Mouse (Mus musculus) spleen, postnatal 10 days (tissue): ENCODE results near the gene Get4.

Experiments
- DNase-seq, 2 experiments: peaks; one replicate each; pipeline ENCODE4 v3.0.0; 2021 to 2022; ENCODE audit warnings: low spot score in 2 of 2

Gene Get4

DNA sequence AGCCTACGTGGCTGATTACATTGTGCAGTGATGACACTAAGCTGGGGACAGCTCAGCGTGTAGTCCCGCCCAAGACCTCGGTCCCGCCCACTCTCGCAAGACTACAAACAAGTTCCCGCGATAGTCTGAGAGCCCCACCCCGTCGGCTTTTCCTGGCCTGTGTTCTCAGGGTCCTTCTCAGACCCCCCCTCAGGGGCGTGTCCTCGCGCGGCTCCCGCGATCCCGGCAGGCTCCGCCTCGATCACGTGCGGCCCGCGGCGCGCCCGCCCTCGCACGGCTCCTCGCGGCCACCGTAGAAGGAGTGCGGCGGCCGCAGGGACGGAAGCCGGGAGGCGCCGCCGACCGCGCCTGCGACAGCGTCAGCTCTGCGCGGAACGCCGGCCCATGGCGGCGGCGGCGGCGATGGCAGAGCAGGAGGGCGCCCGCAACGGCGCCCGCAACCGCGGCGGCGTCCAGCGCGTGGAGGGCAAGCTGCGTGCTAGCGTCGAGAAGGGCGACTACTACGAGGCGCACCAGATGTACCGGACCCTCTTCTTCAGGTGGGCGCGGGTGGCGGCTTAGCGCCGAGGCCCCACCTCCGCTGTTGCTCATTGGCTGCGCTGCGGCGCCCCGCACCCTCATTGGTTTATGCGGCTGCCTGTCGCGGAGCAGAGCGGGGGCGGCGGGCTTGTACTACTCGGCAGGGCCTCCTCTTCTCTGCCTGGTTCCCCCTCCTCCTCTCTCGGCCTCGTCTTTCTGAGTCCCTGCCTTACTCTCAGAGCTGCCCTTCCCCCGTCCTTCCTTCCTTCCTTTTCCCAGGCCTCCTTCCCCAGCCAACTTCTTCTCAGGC, at the start of gene Get4:
Gene Get4 (plus strand): TSS at position 244 of the 829 bp plus-strand sequence.
- DNase-seq = peak; percentile 95 to 99

DNA sequence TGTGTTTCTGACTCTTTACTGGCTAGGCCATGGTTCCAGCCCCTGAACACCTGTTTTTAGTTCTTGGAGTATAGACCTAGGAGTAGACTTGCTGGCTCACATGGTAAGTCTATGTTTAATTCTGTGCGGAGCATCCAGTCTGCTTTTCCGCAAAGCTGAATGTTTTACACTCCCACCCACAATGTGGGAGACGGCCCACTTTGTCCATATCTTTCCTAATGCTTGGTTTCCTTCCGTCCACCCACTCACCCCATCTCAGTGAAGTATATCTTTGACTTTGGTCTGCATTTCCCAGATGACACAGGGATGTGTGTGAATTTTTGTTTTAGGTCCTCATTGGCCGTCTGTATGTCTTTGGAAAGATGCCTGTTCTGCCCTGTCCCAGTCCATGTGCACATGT, 48.8 kb upstream of the Get4 start:
- no peak for DNase-seq

GRCm38 (mm10) chr5:139206081-139206480, 46.0 kb upstream of the Get4 start:
- no peak for DNase-seq

- peak in 1 of 2 experiments; percentile 41 for DNase-seq
Measured at GRCm38 (mm10) chr5:139206525-139206924, 45.6 kb upstream of the Get4 start.

DNA sequence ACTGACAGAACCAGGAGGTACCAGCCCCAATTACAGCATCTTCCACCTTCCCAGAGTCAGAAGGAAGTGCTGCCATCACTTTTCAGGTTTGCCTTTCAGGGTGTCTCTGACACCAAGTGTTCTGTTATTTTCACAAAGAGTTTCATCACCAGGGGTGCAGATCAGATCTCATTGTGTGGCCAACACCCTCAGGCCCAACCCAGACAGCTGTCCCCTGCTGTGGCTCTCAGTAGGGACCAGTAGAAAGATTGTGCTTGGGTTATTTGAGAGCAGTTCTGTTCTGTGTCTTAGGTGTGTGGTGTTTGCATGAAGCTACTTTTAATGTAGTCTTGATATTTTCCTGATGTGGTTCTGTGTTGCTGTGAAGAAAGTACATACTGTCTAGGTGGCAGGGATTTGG, 43.9 kb upstream of the Get4 start:
- no peak for DNase-seq

DNA sequence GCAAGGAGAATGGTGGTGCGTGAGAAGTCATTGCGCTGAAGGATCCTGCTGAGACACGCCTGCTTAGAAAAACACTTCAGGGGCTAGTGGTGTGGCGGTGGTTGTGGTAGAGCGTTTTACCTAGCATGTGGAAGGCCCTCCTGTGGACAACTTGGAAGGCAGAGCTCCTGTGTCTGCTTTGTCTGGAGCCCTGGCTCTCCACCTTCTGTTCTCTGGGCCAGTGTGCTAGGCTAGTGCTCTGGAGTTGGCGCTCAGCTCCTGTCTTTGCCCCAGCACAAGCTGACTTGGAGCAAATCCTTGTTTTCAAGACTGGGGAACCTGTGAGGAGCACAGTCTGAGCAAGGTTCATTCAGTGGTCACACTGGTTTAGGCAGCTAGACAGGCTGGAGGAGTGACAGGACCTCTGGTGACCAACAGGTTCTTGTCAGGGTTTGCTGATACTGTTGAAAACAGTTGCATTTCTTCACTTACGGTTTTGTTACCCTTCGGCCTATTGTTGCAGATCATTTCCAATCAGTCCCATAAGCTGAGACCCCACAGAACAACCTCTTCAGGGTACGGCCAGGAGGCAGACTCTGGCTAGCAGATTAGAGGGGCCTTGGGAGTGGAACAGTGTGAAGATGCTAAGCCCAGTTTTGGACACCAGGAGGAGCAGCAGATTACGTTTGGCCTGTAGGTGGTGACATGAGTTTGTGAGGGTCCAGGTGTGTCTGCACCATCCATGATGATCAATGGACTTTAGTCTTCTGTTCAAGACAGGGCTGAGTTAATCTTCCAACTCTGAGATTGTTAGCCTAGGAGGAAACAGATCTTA, 43.0 kb upstream of the Get4 start:
- DNase-seq = no peak

DNA sequence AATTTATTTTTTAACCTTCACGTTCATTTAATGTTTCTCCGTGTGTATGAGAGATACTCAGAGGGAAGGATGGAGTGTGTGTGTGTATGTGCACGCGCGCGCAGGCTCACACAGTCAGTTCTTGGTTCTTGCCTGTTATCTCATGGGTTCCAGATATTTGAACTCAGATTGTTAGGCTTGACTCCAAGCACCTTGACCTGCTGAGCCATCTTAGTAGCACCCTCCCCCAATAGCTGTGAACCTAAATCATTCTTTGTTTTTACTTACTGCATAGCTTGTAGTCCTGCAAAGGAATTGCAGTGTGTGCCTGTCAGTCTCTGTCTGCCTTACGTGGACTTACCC, 42.5 kb upstream of the Get4 start:
- no peak for DNase-seq

GRCm38 (mm10) chr5:139211737-139212385, 40.3 kb upstream of the Get4 start:
- DNase-seq = no peak

GRCm38 (mm10) chr5:139214298-139214697, 37.8 kb upstream of the Get4 start:
- DNase-seq = no peak

GRCm38 (mm10) chr5:139215184-139215583, 36.9 kb upstream of the Get4 start:
- no peak for DNase-seq

DNA sequence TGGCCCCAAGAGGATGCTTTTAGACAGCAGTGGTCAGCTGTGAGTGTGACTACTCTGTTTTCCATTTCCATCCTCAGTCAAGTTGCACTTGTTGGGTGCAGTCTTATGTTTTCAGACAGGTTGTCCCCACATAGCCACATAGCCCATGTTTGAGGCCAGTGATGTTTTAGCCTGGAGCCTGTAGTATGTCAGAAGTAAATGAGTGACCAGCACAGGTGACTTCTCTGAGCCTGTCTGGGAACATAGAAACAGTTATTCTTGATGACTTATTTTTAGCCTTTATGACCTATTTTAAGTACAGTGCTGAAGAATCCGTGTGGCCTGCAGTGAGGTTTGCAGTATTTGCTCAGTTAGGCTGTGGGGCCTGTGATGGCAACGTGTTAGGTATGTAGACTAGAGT, 36.0 kb upstream of the Get4 start:
- no peak for DNase-seq

GRCm38 (mm10) chr5:139216774-139217173, 35.4 kb upstream of the Get4 start:
- DNase-seq = no peak

DNA sequence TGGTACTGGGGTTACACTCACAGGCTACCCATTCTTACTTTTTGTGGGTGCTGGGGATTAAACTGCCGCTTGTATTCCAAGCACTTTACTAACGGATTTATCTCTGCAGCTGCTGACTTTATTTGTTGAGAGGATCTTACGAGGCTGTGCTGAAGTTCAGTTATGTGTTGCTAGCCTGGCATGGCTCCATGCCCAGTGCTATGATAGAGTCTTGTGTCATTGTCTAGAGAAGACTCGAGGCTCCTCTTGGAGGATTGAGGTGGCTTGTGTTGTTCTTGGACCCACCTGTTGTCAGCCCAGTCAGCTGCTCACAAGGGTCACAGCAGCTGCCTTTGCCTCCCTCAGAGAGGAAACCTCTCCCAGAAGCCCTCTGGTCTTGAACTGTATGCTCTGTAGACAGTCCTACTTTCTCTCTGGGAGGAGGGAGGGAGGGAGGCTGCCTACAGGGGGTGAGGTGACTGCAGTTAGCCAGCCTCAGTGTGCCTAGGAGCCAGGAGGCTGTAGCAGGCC, 32.1 kb upstream of the Get4 start:
- DNase-seq = no peak

DNA sequence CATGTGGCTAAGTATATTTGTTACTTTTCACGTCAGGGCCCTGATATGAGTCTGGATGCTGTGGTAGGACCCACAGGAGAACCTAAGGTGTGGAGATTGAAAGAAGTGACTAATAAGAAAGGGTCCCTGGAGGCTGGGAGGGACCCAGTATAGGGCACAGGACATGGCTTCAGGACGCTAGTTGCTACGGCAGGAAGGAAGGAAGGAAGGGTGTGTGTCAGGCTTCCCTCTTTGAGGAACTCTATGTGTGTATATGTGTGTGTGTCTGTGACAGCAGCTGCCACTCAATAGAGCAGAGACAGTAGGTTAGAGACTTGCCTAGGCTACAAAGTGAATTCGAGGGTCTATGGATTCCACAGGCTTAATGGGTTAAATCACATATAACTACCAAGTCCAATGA, 31.5 kb upstream of the Get4 start:
- DNase-seq = no peak

GRCm38 (mm10) chr5:139223331-139223730, 28.8 kb upstream of the Get4 start:
- no peak for DNase-seq

- no peak for DNase-seq
Measured at GRCm38 (mm10) chr5:139227236-139227635, 24.9 kb upstream of the Get4 start.

GRCm38 (mm10) chr5:139227645-139228044, 24.5 kb upstream of the Get4 start:
- no peak for DNase-seq

- no peak for DNase-seq
Measured at GRCm38 (mm10) chr5:139228318-139228717, 23.8 kb upstream of the Get4 start.

DNA sequence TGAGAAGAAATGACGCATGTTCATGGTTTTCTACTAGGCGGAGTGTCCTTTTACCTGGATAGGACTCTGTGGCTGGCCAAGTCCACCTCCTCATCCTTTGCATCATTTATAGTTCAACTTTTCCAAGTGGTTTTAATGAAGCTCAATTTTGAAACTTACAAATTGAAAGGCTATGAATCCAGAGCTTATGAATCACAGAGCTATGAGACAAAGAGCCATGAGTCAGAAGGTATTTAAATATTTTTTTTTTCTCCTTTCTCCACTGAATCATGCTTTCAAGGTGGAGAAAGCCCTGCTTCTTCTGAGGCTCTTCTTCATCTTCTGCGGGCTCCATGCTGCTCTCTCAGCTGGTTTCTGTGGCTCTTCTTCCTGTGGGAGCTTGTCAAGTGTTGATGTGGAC, 22.4 kb upstream of the Get4 start:
- DNase-seq = no peak

DNA sequence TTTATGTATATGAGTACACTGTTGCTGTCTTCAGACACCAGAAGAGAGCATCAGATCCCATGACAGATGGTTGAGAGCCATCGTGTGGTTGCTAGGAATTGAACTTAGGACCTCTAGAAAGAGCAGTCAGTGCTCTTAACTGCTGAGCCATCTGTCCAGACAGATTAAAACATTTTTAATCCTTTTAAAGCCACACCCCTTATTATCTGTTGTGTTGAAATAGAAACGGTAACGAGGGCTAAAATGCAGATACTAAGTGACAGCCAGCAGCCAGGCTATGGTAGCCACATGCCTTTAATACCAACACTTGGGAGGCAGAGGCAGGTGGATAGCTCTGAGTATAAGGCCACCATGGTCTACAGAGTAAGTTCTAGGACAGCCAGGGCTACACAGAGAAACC, 20.0 kb upstream of the Get4 start:
- no peak for DNase-seq

DNA sequence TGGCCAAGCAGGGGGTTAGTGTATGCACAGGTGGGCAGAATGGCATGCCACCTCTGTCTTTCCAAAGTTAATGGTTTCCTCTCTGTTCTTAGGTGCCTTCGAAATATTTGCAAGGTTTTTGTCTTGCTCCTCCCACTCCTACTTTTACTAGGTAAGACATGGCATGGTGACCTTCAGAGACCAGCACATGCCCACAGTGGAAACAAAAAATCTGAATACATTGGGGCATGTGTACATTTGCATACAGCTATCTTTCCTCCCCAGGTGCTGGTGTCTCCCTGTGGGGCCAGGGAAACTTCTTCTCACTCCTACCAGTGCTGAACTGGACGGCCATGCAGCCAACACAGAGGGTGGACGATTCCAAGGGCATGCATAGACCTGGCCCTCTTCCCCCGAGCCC, 17.7 kb upstream of the Get4 start:
- no peak for DNase-seq

GRCm38 (mm10) chr5:139237436-139237835, 14.7 kb upstream of the Get4 start:
- DNase-seq = no peak
